Mouse (Mus musculus) kidney, embryonic 16.5 days (tissue): ENCODE measurements around the gene Greb1. TPM values are rescaled to one million over a fixed set of nuclear protein-coding genes. Genes with fewer than 3 reads are reported as not detected.
A peak's percentile ranks its signal among the peaks of the same experiment; 100 is the strongest.

ENCODE experiments used
- ATAC-seq: fragments of 200-750 bp; cut with Nextera tagmentation; 2 replicates; pipeline ENCODE4 v1.8.0; 2017; ENCODE audit warnings: moderate TSS enrichment; ENCODE audit not compliant: low FRiP score, low TSS enrichment
- H3K27ac ChIP-seq: fragments of 300-500 bp; sonication (generic); 2 replicates; pipeline ENCODE4 v1.5.1; 2014; ENCODE audit warnings: low read length
- H3K27me3 ChIP-seq: fragments of 300-500 bp; sonication (generic); 2 replicates; pipeline ENCODE4 v1.6.1; 2014; ENCODE audit warnings: low read length, control low read depth, mixed read lengths; ENCODE audit not compliant: insufficient read depth
- H3K36me3 ChIP-seq: fragments of 300-500 bp; sonication (generic); 2 replicates; pipeline ENCODE4 v1.6.1; 2014; ENCODE audit warnings: low read length, control low read depth, mixed read lengths; ENCODE audit not compliant: insufficient read depth
- H3K4me1 ChIP-seq: fragments of 300-500 bp; sonication (generic); 2 replicates; pipeline ENCODE4 v1.6.1; 2014; ENCODE audit warnings: low read length, control low read depth, mixed read lengths; ENCODE audit not compliant: insufficient read depth
- H3K4me2 ChIP-seq: fragments of 300-500 bp; sonication (generic); replicated peaks from 2 replicates; pipeline ENCODE4 v1.6.1; 2014; ENCODE audit warnings: low read depth, low read length
- H3K4me3 ChIP-seq: fragments of 300-500 bp; sonication (generic); 2 replicates; pipeline ENCODE4 v1.5.1; 2014; ENCODE audit warnings: mild to moderate bottlenecking, low read length
- H3K9ac ChIP-seq: fragments of 300-500 bp; sonication (generic); replicated peaks from 2 replicates; pipeline ENCODE4 v1.6.1; 2014; ENCODE audit warnings: low read length
- H3K9me3 ChIP-seq: fragments of 300-500 bp; sonication (generic); 2 replicates; pipeline ENCODE4 v1.6.1; 2016; ENCODE audit warnings: low read length, control low read depth
- whole genome bisulfite sequencing: fragments of 180-500 bp; shearing (Covaris S2); extraction: QIAGEN DNeasy Blood & Tissue Kit; methylation state at CpG from one replicate; pipeline ENCODE4 v1.1.7; 2014; 5-methylcytosine and 5-hydroxymethylcytosine counted together
- microRNA-seq: library from miRNA; unstranded; fragments of <30 nt; microRNA quantifications from one replicate; pipeline ENCODE4, GENCODE M21; 2016
- polyA plus RNA-seq: library from polyadenylated mRNA; unstranded; fragments of >200 nt; fragmentation: Nextera tagmentation; extraction: Ambion mirVana; gene quantifications from 2 replicates; pipeline ENCODE4 v1.2.1, GENCODE M21; 2015

The Greb1 gene
- polyA plus RNA-seq, 1 experiment from 2014 or later: 4.4 TPM

DNA sequence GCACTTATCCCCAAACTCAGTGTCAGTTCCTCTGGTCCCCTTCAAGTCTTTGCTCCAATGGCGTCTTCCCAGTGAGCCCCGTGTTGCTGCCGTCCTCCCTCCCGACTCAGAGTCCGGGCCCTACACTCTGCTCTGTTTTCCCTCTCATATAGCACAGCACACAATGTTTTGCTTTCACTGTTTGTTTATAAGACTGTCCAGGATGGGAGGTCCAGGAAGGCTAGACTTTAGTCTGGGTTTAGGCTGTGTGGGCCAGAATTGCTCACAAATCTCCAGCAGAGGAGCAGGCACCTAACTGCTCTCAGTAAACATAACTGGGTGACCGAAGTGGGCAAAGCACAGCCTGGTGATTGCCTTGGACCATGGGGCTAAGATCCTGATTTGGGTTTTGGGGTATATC, 167.5 kb downstream of the Greb1 start:
- no peak for ATAC-seq
- Histone ChIP-seq H3K4me1 (no peaks in the 10 kb centered on the region), H3K9me3 (no peaks in the 10 kb centered on the region), H3K9ac (no peak overlapping the region), H3K27me3 (no peaks in the 10 kb centered on the region), H3K4me3 (no peak overlapping the region), H3K4me2 (no peak overlapping the region), H3K27ac (no peak overlapping the region), H3K36me3 (no peaks in the 10 kb centered on the region)
- WGBS: 57% methylated on average over 6 of the region's 6 CpGs

DNA sequence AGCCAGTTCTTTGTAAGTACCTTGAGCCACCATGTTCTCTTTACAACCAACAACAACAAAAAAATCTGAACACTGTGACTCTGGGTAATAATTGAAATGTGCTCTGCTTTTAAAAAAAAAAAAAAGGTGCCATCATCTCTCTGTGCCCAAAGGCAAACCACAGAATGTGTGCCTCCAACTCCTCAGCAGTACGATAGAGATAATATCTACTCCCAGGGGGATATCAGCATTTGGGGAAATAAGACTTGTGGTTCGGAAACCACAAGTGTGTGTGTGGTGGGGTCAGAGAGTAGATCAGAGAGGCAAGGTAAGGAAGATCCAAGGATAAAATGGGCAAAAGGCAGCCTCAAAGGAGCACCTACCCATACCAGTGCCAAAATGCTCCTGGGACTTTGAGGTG, 169.3 kb downstream of the Greb1 start:
- no peaks in the 10 kb centered on the region for H3K9me3 ChIP-seq
- H3K4me3 ChIP-seq: no peak overlapping the region
- no peak overlapping the region for H3K27ac ChIP-seq
- no peak for ATAC-seq
- no peaks in the 10 kb centered on the region for H3K27me3 ChIP-seq
- no peaks in the 10 kb centered on the region for H3K36me3 ChIP-seq
- WGBS: 73% methylated on average over 2 of the region's 2 CpGs
- H3K9ac ChIP-seq: no peak overlapping the region
- no peak overlapping the region for H3K4me2 ChIP-seq
- no peaks in the 10 kb centered on the region for H3K4me1 ChIP-seq

DNA sequence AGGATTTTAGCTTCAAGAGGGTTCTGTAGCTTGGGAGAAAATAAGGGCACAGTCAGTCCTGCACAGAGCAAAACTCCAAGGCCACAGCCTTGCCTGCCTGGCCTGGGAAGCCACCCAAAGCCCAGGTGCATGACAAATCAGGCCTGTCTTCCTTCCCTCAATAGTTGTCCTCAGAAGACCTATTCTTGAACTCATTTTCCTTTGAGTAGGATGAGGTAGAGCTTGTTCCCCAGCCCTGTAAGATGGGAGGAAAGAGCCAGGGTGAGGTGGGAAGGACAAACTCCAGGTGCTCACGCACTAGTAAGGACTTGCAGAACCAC, 169.9 kb downstream of the Greb1 start:
- no peaks in the 10 kb centered on the region for H3K9me3 ChIP-seq
- H3K9ac ChIP-seq: no peak overlapping the region
- H3K4me3 ChIP-seq: no peak overlapping the region
- H3K36me3 ChIP-seq: no peaks in the 10 kb centered on the region
- WGBS: 88% methylated on average over 1 of the region's 1 CpGs
- ATAC-seq: no peak
- no peaks in the 10 kb centered on the region for H3K27me3 ChIP-seq
- H3K4me1 ChIP-seq: no peaks in the 10 kb centered on the region
- H3K4me2 ChIP-seq: no peak overlapping the region
- no peak overlapping the region for H3K27ac ChIP-seq

DNA sequence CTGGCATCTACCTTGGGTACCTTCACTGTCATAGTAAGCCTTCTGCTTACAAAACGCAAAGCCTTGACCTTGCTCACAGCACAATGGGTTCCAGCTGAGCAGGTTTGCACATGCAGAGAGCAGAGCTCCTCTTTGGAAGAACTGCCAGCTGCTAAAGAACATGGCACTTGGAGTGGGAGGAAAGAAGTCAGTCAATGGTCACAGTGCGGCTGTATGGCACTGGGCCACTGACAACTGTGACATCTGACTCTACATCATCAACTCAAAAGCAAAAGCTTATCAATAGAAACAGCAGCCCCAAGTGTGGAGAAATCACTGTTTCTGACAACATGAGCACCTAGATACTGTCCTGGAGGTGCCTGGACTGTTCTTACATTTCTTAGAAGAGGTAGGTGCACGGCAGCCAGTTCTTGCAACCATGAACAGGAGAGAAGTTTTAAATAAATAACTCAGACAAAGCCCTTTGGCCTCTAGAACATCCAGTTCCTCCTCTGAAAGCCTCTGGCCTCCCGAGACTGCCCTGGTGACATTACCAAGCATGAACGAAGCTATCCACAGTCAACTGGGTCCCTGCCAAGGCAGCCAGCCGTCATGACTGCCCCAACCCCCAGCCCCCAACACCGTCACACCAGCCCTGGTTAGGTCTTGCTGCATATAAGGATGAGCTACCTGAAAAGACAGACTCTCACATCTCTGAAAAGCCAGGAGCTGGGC, 170.4 kb downstream of the Greb1 start:
- peak; percentile 69; the same call in 1 of the 2 replicates for ATAC-seq

More for the DNA sequence above, 170.4 kb downstream of the Greb1 start:
- Histone ChIP-seq H3K4me3 (no peak overlapping the region), H3K27ac (no peak overlapping the region), H3K4me1 (no peaks in the 10 kb centered on the region), H3K27me3 (no peaks in the 10 kb centered on the region), H3K4me2 (no peak overlapping the region), H3K9ac (no peak overlapping the region), H3K36me3 (no peaks in the 10 kb centered on the region), H3K9me3 (no peaks in the 10 kb centered on the region)
- 47% methylated on average over 7 of the region's 7 CpGs for WGBS

Small RNA genes lying within 50 kb of the gene (microRNA-seq; reads per million reads assigned to microRNA genes)
- not detected for gene Gm44305

Other genes with a start within 250 kb of the Greb1 start
- gene Lpin1, start 189.9 kb downstream of the Greb1 start, polyA plus RNA-seq: 5.7 and 6.8 TPM in 2 replicates
- 0.34 and 0.63 TPM in 2 replicates for gene Ntsr2, start 147.5 kb downstream of the Greb1 start, polyA plus RNA-seq
- gene E2f6, start 10.1 kb upstream of the Greb1 start, polyA plus RNA-seq: 41.7 and 45.1 TPM in 2 replicates
- 10.6 and 11.4 TPM in 2 replicates for gene Rock2, start 94.0 kb upstream of the Greb1 start, polyA plus RNA-seq
- 3.7 and 4.7 TPM in 2 replicates for gene Pqlc3, start 199.5 kb upstream of the Greb1 start, polyA plus RNA-seq
- 0.47 and 0.54 TPM in 2 replicates for gene 2410004P03Rik, start 210.8 kb upstream of the Greb1 start, polyA plus RNA-seq